Mouse (Mus musculus): ENCODE results near the gene Eomes.

Eomes gene

DNA sequence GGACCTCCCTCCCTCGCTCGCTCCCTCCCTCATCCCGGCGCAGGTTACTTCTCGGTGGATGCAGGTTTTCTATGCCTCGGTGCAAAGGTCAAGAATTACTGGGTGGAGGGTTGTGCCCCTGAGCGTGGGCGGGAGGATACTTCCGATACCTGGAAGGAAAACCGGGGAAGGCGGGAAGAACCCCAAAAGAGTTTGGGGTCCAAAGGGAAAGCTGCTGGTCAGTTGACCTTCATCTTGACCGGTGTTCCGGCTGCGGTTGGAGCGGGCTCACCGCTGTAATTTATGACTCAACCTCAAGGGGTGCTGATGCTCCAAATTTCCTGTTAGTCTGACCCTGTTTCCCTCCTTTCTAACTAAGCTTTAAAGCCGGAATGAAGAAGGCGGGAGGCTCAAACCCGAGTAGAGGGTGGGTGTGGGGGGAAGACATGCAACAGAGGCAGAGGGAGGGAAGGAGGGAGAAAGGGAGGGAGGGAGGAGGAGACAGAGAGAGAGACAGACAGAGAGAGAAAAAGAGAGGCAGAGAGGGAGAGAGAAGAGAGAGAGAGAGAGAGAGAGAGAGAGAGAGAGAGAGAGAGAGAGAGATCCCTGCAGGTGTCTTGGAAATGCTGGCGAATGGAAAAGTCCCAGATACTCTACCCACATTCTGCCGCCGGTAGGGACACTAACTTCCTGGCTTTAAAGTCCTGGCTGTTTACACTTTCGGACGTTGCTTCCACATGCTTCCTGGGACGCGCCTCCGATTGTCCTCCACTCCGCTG is 10.3 kb downstream of the Eomes start:
- DNase-seq, result peak; percentile 71 to 76

- DNase-seq, result peak in 1 of 2 experiments; percentile 35
Observed at GRCm38 (mm10) chr9:118488896-118489578, 11.0 kb downstream of the Eomes start.

DNA sequence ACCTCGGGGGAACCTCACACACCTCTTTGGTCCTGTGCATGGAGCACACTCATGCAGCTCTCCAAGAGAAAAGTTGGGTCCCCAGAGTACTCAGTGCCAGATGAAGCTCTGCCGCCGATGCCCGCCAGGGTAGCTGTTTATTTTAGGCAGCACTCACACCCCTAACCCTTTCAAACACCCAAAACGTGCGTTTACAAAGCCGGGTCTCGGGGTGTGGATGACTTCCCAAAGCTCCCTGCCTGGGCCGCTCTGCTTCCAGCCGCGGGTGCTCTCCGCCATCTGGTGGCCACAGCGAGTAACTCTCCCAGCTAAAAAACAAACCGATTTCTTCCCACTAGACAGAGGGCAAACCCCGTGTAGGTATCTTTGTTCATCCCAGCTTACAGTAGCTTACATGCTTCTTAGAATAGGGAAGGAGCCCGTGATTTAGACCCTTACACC is 11.6 kb downstream of the Eomes start:
- DNase-seq, result peak; percentile 87 to 88

GRCm38 (mm10) chr9:118491195-118491594 is 13.2 kb downstream of the Eomes start:
- no peak for DNase-seq

- DNase-seq, result no peak
Observed at GRCm38 (mm10) chr9:118492932-118493698, 15.1 kb downstream of the Eomes start.

- no peak for DNase-seq
Observed at GRCm38 (mm10) chr9:118494106-118494505, 16.1 kb downstream of the Eomes start.

DNA sequence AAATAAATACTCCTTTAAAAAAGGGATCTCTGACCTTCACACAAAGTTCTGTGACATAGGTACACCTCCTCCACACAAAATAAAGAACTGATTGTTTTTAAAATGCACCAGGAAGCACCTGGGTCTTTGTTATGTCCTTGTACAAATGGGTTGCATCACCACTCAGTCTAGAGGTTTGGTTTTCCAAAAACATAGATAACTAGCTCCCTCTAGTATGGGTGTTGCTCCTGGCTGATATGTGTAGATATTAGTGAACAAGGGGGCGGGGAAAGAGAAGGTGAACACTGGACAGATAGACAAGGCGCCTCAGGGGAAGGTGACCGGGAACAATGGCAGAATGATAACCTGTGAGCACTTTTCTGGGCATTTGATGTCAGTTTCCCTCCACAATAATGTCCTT is 17.9 kb downstream of the Eomes start:
- DNase-seq, result no peak

- DNase-seq, result no peak
Observed at GRCm38 (mm10) chr9:118496952-118497351, 18.9 kb downstream of the Eomes start.

- no peak for DNase-seq
Observed at GRCm38 (mm10) chr9:118498061-118498460, 20.0 kb downstream of the Eomes start.

- no peak for DNase-seq
Observed at GRCm38 (mm10) chr9:118500963-118501362, 23.0 kb downstream of the Eomes start.

DNA sequence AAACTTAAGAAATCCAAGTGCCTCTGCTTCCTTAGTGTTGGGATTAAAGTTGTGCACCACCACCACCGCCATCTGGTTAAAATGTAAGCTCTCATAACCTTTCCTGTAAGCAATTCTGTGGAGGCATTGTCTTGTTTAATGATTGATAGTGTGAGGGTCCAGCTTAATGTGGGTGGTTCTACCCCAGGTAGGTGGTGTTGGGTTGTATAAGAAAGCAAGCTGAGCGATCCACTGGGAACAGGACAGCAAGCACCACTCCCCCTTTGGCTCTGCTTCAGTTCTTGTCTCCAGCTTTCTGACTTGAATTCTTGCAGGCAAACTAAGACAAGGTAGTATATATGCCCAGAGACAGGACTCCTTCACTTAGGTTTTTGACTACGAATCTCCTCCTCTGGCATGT is 26.6 kb downstream of the Eomes start:
- DNase-seq, result no peak

- peak; percentile 97 to 98 for DNase-seq
Observed at GRCm38 (mm10) chr9:118506020-118506403, 28.0 kb downstream of the Eomes start, which contains the start of gene Golga4. TSS of gene Golga4 (plus strand) at chr9:118506267.

GRCm38 (mm10) chr9:118506404-118507231 is 28.6 kb downstream of the Eomes start:
- peak; percentile 32 to 51 for DNase-seq

GRCm38 (mm10) chr9:118507552-118507951 is 29.5 kb downstream of the Eomes start:
- no peak for DNase-seq

GRCm38 (mm10) chr9:118508601-118509000 is 30.6 kb downstream of the Eomes start:
- no peak for DNase-seq

GRCm38 (mm10) chr9:118510941-118511690 is 33.1 kb downstream of the Eomes start:
- no peak for DNase-seq

DNA sequence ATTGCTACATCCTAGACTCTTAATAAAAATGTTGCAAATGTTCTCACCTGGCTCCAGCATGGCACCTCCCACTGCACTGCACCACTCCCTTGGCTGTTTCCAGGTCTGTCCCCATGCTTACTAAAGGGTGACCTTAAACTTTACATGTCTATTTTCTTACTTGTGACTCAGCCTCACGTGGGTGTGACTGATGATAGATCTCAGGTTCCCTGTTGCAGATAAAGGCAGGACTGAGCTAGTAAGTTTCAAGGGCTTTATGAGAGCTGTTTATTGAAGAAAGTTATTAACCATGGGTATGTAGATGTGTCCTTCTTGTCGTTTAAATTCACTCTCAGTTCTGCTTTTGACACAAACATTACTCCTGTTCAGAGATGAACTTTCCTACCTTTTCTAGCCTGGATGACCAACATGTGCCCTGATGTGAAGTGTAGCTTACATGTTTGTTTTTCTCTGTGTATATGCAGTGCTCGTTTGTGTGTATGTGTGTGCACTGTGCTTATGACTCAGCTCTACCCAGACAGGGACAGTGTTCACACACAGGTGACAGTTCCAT is 34.7 kb downstream of the Eomes start:
- no peak for DNase-seq

- no peak for DNase-seq
Observed at GRCm38 (mm10) chr9:118515476-118515875, 37.5 kb downstream of the Eomes start.

- DNase-seq, result no peak
Observed at GRCm38 (mm10) chr9:118516162-118516561, 38.1 kb downstream of the Eomes start.

DNA sequence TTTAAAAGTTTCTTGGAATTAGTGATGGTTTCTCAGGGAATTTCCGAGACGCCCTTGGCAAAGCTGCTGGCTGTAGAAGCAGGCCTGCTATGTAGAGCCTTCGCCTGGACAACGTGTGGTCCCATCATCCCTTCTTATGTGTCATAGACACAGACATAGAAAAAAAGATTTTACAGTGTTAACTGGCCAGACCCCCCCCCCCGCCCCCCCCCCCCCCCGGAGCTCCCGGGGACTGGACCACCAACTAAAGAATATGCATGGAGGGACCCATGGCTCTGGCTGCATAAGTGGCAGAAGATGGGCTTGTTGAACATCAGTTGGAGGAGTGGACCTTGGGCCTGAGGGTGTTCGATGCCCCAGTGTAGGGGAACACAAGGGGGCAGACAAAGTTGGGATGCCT is 39.6 kb downstream of the Eomes start:
- DNase-seq, result no peak

GRCm38 (mm10) chr9:118519101-118519500 is 41.1 kb downstream of the Eomes start:
- no peak for DNase-seq
